Mouse (Mus musculus) megakaryocyte-erythroid progenitor cell, adult 5-6 weeks (primary cell): ENCODE results near the gene Rnaset2a. TPM values are rescaled to one million over a fixed set of nuclear protein-coding genes. Genes with fewer than 3 reads are reported as not detected.
"Not testable (repeated sequence)": the region's sequence is repeated elsewhere in the genome, so short reads cannot be mapped to it uniquely, and the experiment has no call there.

ENCODE experiments used
- ATAC-seq: replicated peaks from 2 replicates; pipeline ENCODE4 v1.8.0; 2016; ENCODE audit warnings: mild to moderate bottlenecking, inconsistent platforms; ENCODE audit not compliant: severe bottlenecking, poor library complexity, low FRiP score, low TSS enrichment
- total RNA-seq, 2 experiments: library from RNA; stranded (forward) in 1 of 2; stranded (reverse) in 1 of 2; fragments of 200-1000, 215-1000 nt in 1 of 2; fragments of >200 nt in 1 of 2; fragmentation: Nextera tagmentation in 1 of 2; gene quantifications; 2 replicates each; pipeline ENCODE4 v1.2.3; 2014 to 2017

The Rnaset2a gene
- total RNA-seq, 2 experiments from 2014 or later = 16.8 to 21.0 TPM

- ATAC-seq = not testable (repeated sequence)
These were observed 3.9 kb downstream of the Rnaset2a start for GRCm38 (mm10) chr17:8143802-8144673.

GRCm38 (mm10) chr17:8140210-8140609, 7.7 kb downstream of the Rnaset2a start:
- ATAC-seq = not testable (repeated sequence)

- ATAC-seq = not testable (repeated sequence)
These were observed 9.8 kb downstream of the Rnaset2a start for GRCm38 (mm10) chr17:8138116-8138515.

- not testable (repeated sequence) for ATAC-seq
These were observed 17.0 kb downstream of the Rnaset2a start for GRCm38 (mm10) chr17:8130849-8131248.

GRCm38 (mm10) chr17:8129578-8129977, 18.3 kb downstream of the Rnaset2a start:
- ATAC-seq = not testable (repeated sequence)

GRCm38 (mm10) chr17:8128326-8128993, 19.4 kb downstream of the Rnaset2a start:
- not testable (repeated sequence) for ATAC-seq

GRCm38 (mm10) chr17:8124586-8124985, 23.3 kb downstream of the Rnaset2a start:
- not testable (repeated sequence) for ATAC-seq

- 0 out of 2 replicates have a peak, but pooled peaks have one; percentile 37 for ATAC-seq
These were observed 24.9 kb downstream of the Rnaset2a start for GRCm38 (mm10) chr17:8122974-8123373.

- not testable (repeated sequence) for ATAC-seq
These were observed 31.0 kb downstream of the Rnaset2a start for GRCm38 (mm10) chr17:8116928-8117327.

GRCm38 (mm10) chr17:8116378-8116777, 31.5 kb downstream of the Rnaset2a start:
- ATAC-seq = not testable (repeated sequence)

- not testable (repeated sequence) for ATAC-seq
These were observed 35.7 kb downstream of the Rnaset2a start for GRCm38 (mm10) chr17:8112199-8112598.

- not testable (repeated sequence) for ATAC-seq
These were observed 46.6 kb downstream of the Rnaset2a start for GRCm38 (mm10) chr17:8101297-8101609.

GRCm38 (mm10) chr17:8100405-8101296, 47.2 kb downstream of the Rnaset2a start:
- ATAC-seq = not testable (repeated sequence)

GRCm38 (mm10) chr17:8096199-8096598, 51.7 kb downstream of the Rnaset2a start:
- ATAC-seq = not testable (repeated sequence)

GRCm38 (mm10) chr17:8095653-8096052, 52.2 kb downstream of the Rnaset2a start:
- not testable (repeated sequence) for ATAC-seq

- 0 out of 2 replicates have a peak, but pooled peaks have one; percentile 15 for ATAC-seq
These were observed 55.1 kb downstream of the Rnaset2a start for GRCm38 (mm10) chr17:8092537-8093526.

GRCm38 (mm10) chr17:8091320-8091719, 56.6 kb downstream of the Rnaset2a start:
- ATAC-seq = not testable (repeated sequence)

- ATAC-seq = not testable (repeated sequence)
These were observed 78.0 kb downstream of the Rnaset2a start for GRCm38 (mm10) chr17:8069847-8070246.
